Comparison of ENCODE assay signal across 20 mouse cellular contexts in the genomic region with DNA sequence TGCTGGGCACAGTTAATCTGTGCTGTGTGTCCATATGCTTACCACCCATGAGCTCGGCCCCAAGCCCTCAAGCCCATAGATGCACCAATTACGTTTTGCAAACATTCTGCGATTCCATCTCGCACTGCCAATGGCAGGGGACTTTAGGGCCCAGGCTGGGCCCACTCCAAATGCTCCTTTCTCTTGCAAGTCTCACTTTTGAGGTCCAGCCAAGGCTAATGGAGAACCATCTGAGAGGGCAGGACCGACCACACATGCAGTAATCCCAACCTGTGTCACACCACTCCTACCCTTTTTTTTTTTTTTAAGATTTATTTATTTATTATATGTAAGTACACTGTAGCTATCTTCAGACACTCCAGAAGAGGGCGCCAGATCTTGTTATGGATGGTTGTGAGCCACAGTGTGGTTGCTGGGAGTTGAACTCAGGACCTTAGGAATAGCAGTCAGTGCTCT. TPM values are rescaled to one million over a fixed set of nuclear protein-coding genes. Genes with fewer than 3 reads are reported as not detected.
DNase-seq lines count a peak whose midpoint lies in the region; ATAC-seq and TF ChIP-seq lines count a peak whose summit lies in the region.
"Had no signal": no experiment of that assay in that cellular context is flagged by ENCODE, and none has a peak within 500 bp of the region (broad histone marks: within the 10 kb centered on the region; RNA-seq: fewer than 3 reads in every experiment).

No protein-coding gene starts in this region.

- no peak overlapping the region for H3K9ac ChIP-seq in stomach, embryonic 15.5 days
- H3K9ac ChIP-seq: embryonic facial prominence, embryonic 15.5 days; forebrain, embryonic 13.5 days; heart, embryonic 12.5 days; lung, embryonic 15.5 days had no signal

- peak; percentile 45 for TF ChIP-seq CTCF in gastrocnemius, adult 2 months (IDR thresholded peaks at IDR 0.05)

- H3K27ac ChIP-seq in gastrocnemius, adult 2 months = no peak overlapping the region
- H3K27ac ChIP-seq in stomach, embryonic 15.5 days = no peak overlapping the region
- H3K27ac ChIP-seq: embryonic facial prominence, embryonic 15.5 days; forebrain, embryonic 13.5 days; lung, embryonic 15.5 days; midbrain, embryonic 10.5 days had no signal

- 0 out of 2 replicates have a peak overlapping the region, but pooled peaks have one; percentile 49 for H3K4me2 ChIP-seq in stomach, embryonic 15.5 days
- H3K4me2 ChIP-seq: embryonic facial prominence, embryonic 15.5 days; forebrain, embryonic 13.5 days; heart, embryonic 12.5 days; lung, embryonic 15.5 days had no signal

- H3K9me3 ChIP-seq in stomach, embryonic 15.5 days = no peaks in the 10 kb centered on the region
- H3K9me3 ChIP-seq: embryonic facial prominence, embryonic 15.5 days; forebrain, embryonic 13.5 days; lung, embryonic 15.5 days; midbrain, embryonic 10.5 days had no signal

- 67% methylated on average over 6 of the region's 6 CpGs for WGBS in stomach, embryonic 15.5 days

- H3K36me3 ChIP-seq in stomach, embryonic 15.5 days = peaks cover 10% of the 10 kb centered on the region

- no peak for DNase-seq in gastrocnemius, adult 2 months
- no peak for DNase-seq in gastrocnemius, postnatal 25 days
- DNase-seq in lung, postnatal 36 days = peak; percentile 40
- DNase-seq in lung, adult 18-20 months = no peak
- DNase-seq in cerebellum, postnatal 25 days = peak; percentile 53 to 60
- DNase-seq in spleen, postnatal 14 days (ENCODE audit: low spot score in 2 of 2) = no peak
- DNase-seq: gastrocnemius, postnatal 10 days; heart, postnatal 4 days; kidney, adult 2 months; right cerebral cortex, postnatal 14 days; thymus, postnatal 25 days had no signal

- no peak for ATAC-seq in stomach, embryonic 15.5 days (ENCODE audit: insufficient read depth, low FRiP score, low read depth)
- no peak for ATAC-seq in frontal cortex, adult (ENCODE audit: low TSS enrichment)
- ATAC-seq: forebrain, embryonic 13.5 days; Patski had no signal

- intact Hi-C loops in gastrocnemius, adult 2 months (cut with DNase I) = no loop called here

- H3K4me1 ChIP-seq in stomach, embryonic 15.5 days = peaks cover 2% of the 10 kb centered on the region; the same call in 1 of the 2 replicates
- H3K4me1 ChIP-seq: forebrain, embryonic 13.5 days; heart, embryonic 12.5 days had no signal

- no peaks in the 10 kb centered on the region for H3K27me3 ChIP-seq in stomach, embryonic 15.5 days (replicated peaks)
- H3K27me3 ChIP-seq: embryonic facial prominence, embryonic 15.5 days; lung, embryonic 15.5 days; Patski had no signal

- no peak overlapping the region for H3K4me3 ChIP-seq in gastrocnemius, adult 2 months
- H3K4me3 ChIP-seq in stomach, embryonic 15.5 days (replicated peaks) = 0 out of 2 replicates have a peak overlapping the region, but pooled peaks have one; percentile 35
- H3K4me3 ChIP-seq: embryonic facial prominence, embryonic 15.5 days; forebrain, embryonic 13.5 days; heart, embryonic 12.5 days; lung, embryonic 15.5 days; midbrain, embryonic 10.5 days had no signal

RNA-seq across cellular contexts. Expression of a gene that starts 10.8 kb away (rescaled TPM):
- 10 to 100 TPM; 28.4 to 32.3 TPM for total RNA-seq in gastrocnemius, adult 2 months (2021)
- total RNA-seq in gastrocnemius, postnatal 25 days (2021) = 10 to 100 TPM; 33.1 to 34.3 TPM
- 67.3 and 73.4 TPM in 2 replicates for polyA plus RNA-seq in stomach, embryonic 15.5 days (2015; fragmentation: Nextera tagmentation; extraction: Ambion mirVana)

RNA-seq across cellular contexts. Expression of a gene that starts 24.3 kb away (rescaled TPM):
- total RNA-seq in gastrocnemius, adult 2 months (2021) = 10 to 100 TPM; 18.4 to 19.0 TPM
- 10 to 100 TPM; 15.3 to 16.7 TPM for total RNA-seq in gastrocnemius, postnatal 25 days (2021)
- polyA plus RNA-seq in stomach, embryonic 15.5 days (2015; fragmentation: Nextera tagmentation; extraction: Ambion mirVana) = 7.6 and 10.6 TPM in 2 replicates

RNA-seq across cellular contexts. Expression of a gene that starts 30.1 kb away (rescaled TPM):
- total RNA-seq in gastrocnemius, adult 2 months (2021) = 10 to 100 TPM; 35.6 to 37.7 TPM
- total RNA-seq in gastrocnemius, postnatal 25 days (2021) = 10 to 100 TPM; 28.8 to 32.5 TPM
- polyA plus RNA-seq in stomach, embryonic 15.5 days (2015; fragmentation: Nextera tagmentation; extraction: Ambion mirVana) = 20.5 and 23.7 TPM in 2 replicates

RNA-seq across cellular contexts. Expression of a gene that starts 39.6 kb away (rescaled TPM):
- not detected for total RNA-seq in gastrocnemius, adult 2 months (2021)
- not detected for total RNA-seq in gastrocnemius, postnatal 25 days (2021)
- polyA plus RNA-seq in stomach, embryonic 15.5 days (2015; fragmentation: Nextera tagmentation; extraction: Ambion mirVana) = 0.62 TPM in 2 replicates
- total RNA-seq: gastrocnemius, postnatal 10 days; heart, postnatal 4 days; left cerebral cortex, postnatal 10 days had no signal
- polyA plus RNA-seq: forebrain, embryonic 13.5 days; heart, embryonic 12.5 days; lung, embryonic 15.5 days; midbrain, embryonic 10.5 days had no signal

RNA-seq across cellular contexts. Expression of a gene that starts 40.5 kb away (rescaled TPM):
- total RNA-seq in gastrocnemius, adult 2 months (2021) = 1 to 10 TPM; 6.0 to 6.4 TPM
- total RNA-seq in gastrocnemius, postnatal 25 days (2021) = 1 to 10 TPM; 4.0 to 5.1 TPM
- polyA plus RNA-seq in stomach, embryonic 15.5 days (2015; fragmentation: Nextera tagmentation; extraction: Ambion mirVana) = 1.3 and 1.5 TPM in 2 replicates

Comparison
In these comparisons a context has a peak if more than half of its experiments do, and no peak if none do; other contexts are left out.
1. DNase-seq: peak in lung, postnatal 36 days (single experiment) and cerebellum, postnatal 25 days (2 of 2); none in gastrocnemius, adult 2 months (single experiment), gastrocnemius, postnatal 25 days (single experiment), lung, adult 18-20 months (0 of 2) and spleen, postnatal 14 days (0 of 2).